Mouse (Mus musculus): ENCODE results near the gene 4930426L09Rik. TPM values are rescaled to one million over a fixed set of nuclear protein-coding genes. Genes with fewer than 3 reads are reported as not detected.

The 4930426L09Rik gene
- polyA plus RNA-seq, 1 experiment from 2014 or later: 0.46 TPM

- Histone ChIP-seq H3K36me3 (ENCODE audit: control insufficient read depth, insufficient read depth, low read length) (0 out of 2 replicates have a peak, but pooled peaks cover 2% of the 10 kb centered on the region), H3K4me2 (no peak overlapping the region), H3K9me3 (replicated peaks; ENCODE audit: control insufficient read depth, low read length) (peaks cover 6% of the 10 kb centered on the region; the same call in 1 of the 2 replicates), H3K9ac (ENCODE audit: low read depth, low read length) (no peak overlapping the region), H3K4me1 (ENCODE audit: control insufficient read depth, insufficient read depth, low read length) (peaks cover 5% of the 10 kb centered on the region; the same call in 1 of the 2 replicates), H3K27ac (ENCODE audit: low read depth, low read length) (no peak overlapping the region), H3K27me3 (ENCODE audit: control insufficient read depth, insufficient read depth, low read length) (no peaks in the 10 kb centered on the region), H3K4me3 (ENCODE audit: low read depth, low read length) (no peak overlapping the region)
- no peak for ATAC-seq (replicated peaks; ENCODE audit: insufficient number of reproducible peaks, low FRiP score, low TSS enrichment)
- 83% methylated on average over 2 of the region's 2 CpGs for WGBS (ENCODE audit: insufficient replicate concordance)
Observed at GRCm38 (mm10) chr2:18976175-18976574, 22.0 kb upstream of the 4930426L09Rik start.

DNA sequence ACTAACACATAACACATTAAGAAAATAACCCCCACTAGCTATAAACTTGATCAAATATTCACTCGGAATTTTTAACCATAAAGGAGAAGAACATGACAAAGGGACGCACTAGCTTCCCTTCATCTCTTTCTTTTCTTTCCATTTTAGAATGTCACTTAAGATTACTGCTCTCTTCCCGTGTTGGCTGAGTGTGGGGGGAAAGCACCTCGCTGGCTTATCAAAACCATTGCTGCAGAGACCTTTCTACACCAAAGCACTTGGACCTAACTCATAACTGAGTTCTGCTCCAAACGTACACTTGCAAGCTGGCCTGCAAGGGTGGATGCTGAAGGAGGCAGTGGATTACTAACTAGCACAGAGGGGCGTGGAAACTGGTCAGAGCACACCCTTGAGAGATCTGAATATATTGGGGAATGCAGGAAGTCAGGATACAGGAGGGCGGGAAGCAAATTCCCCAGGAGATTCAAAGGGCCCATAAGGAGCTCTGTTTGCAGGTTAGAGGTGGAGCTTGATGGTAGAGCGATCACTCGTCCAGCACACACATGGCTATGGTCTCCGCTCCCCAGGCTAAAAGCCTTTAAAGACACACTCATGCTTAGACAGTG lies 20.8 kb upstream of the 4930426L09Rik start:
- H3K4me3 ChIP-seq (ENCODE audit: low read depth, low read length): no peak overlapping the region
- peaks cover 6% of the 10 kb centered on the region; the same call in 1 of the 2 replicates for H3K9me3 ChIP-seq (replicated peaks; ENCODE audit: control insufficient read depth, low read length)
- no peak overlapping the region for H3K9ac ChIP-seq (ENCODE audit: low read depth, low read length)
- WGBS (ENCODE audit: insufficient replicate concordance): 67% methylated on average over 10 of the region's 10 CpGs
- no peaks in the 10 kb centered on the region for H3K27me3 ChIP-seq (ENCODE audit: control insufficient read depth, insufficient read depth, low read length)
- H3K4me1 ChIP-seq (ENCODE audit: control insufficient read depth, insufficient read depth, low read length): peaks cover 5% of the 10 kb centered on the region; the same call in 1 of the 2 replicates
- H3K27ac ChIP-seq (ENCODE audit: low read depth, low read length): no peak overlapping the region
- ATAC-seq (replicated peaks; ENCODE audit: insufficient number of reproducible peaks, low FRiP score, low TSS enrichment): no peak
- H3K4me2 ChIP-seq: no peak overlapping the region
- H3K36me3 ChIP-seq (ENCODE audit: control insufficient read depth, insufficient read depth, low read length): 0 out of 2 replicates have a peak, but pooled peaks cover 2% of the 10 kb centered on the region

DNA sequence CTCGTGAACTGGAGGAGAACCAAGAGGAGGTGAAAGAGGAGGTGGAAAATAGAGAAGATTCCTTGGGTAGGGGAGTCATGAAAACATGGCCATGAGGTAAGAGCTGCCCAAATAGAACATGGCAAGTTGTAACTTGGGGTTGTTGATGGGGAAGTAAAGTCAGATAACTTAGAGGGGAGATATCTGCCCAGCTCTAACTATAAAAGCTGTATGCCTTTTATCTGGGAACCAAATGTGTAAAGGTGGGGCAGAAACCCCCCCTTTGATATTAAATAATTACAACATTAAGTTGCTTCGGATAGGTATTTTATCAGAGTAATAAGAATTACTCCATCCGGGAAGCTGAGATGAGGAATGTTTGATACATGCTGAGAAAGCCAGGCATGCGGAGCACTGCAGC lies 19.1 kb upstream of the 4930426L09Rik start:
- H3K9me3 ChIP-seq (replicated peaks; ENCODE audit: control insufficient read depth, low read length): no peaks in the 10 kb centered on the region
- peaks cover 5% of the 10 kb centered on the region; the same call in 1 of the 2 replicates for H3K4me1 ChIP-seq (ENCODE audit: control insufficient read depth, insufficient read depth, low read length)
- no peak overlapping the region for H3K27ac ChIP-seq (ENCODE audit: low read depth, low read length)
- H3K4me2 ChIP-seq: no peak overlapping the region
- H3K4me3 ChIP-seq (ENCODE audit: low read depth, low read length): no peak overlapping the region
- no peak overlapping the region for H3K9ac ChIP-seq (ENCODE audit: low read depth, low read length)
- no peaks in the 10 kb centered on the region; the same call in 1 of the 2 replicates for H3K36me3 ChIP-seq (ENCODE audit: control insufficient read depth, insufficient read depth, low read length)
- ATAC-seq (replicated peaks; ENCODE audit: insufficient number of reproducible peaks, low FRiP score, low TSS enrichment): no peak
- no peaks in the 10 kb centered on the region for H3K27me3 ChIP-seq (ENCODE audit: control insufficient read depth, insufficient read depth, low read length)
- 80% methylated on average over 4 of the region's 4 CpGs for WGBS (ENCODE audit: insufficient replicate concordance)

GRCm38 (mm10) chr2:18979675-18980074 lies 18.5 kb upstream of the 4930426L09Rik start:
- Histone ChIP-seq H3K4me3 (ENCODE audit: low read depth, low read length) (no peak overlapping the region), H3K4me1 (ENCODE audit: control insufficient read depth, insufficient read depth, low read length) (peaks cover 5% of the 10 kb centered on the region; the same call in 1 of the 2 replicates)
- WGBS (ENCODE audit: insufficient replicate concordance): 90% methylated on average over 7 of the region's 7 CpGs

GRCm38 (mm10) chr2:18982581-18982980 lies 15.6 kb upstream of the 4930426L09Rik start:
- H3K27ac ChIP-seq (ENCODE audit: low read depth, low read length): no peak overlapping the region
- no peak overlapping the region for H3K4me3 ChIP-seq (ENCODE audit: low read depth, low read length)
- 72% methylated on average over 6 of the region's 6 CpGs for WGBS (ENCODE audit: insufficient replicate concordance)
- H3K9ac ChIP-seq (ENCODE audit: low read depth, low read length): no peak overlapping the region
- H3K4me2 ChIP-seq: no peak overlapping the region
- ATAC-seq (replicated peaks; ENCODE audit: insufficient number of reproducible peaks, low FRiP score, low TSS enrichment): no peak
- peaks cover 1% of the 10 kb centered on the region; the same call in 1 of the 2 replicates for H3K4me1 ChIP-seq (ENCODE audit: control insufficient read depth, insufficient read depth, low read length)
- H3K9me3 ChIP-seq (replicated peaks; ENCODE audit: control insufficient read depth, low read length): no peaks in the 10 kb centered on the region
- no peaks in the 10 kb centered on the region for H3K27me3 ChIP-seq (ENCODE audit: control insufficient read depth, insufficient read depth, low read length)
- H3K36me3 ChIP-seq (ENCODE audit: control insufficient read depth, insufficient read depth, low read length): no peaks in the 10 kb centered on the region; the same call in 1 of the 2 replicates

More at GRCm38 (mm10) chr2:18979675-18980074, 18.5 kb upstream of the 4930426L09Rik start:
- Histone ChIP-seq H3K4me2 (no peak overlapping the region), H3K9ac (ENCODE audit: low read depth, low read length) (no peak overlapping the region), H3K36me3 (ENCODE audit: control insufficient read depth, insufficient read depth, low read length) (no peaks in the 10 kb centered on the region; the same call in 1 of the 2 replicates), H3K9me3 (replicated peaks; ENCODE audit: control insufficient read depth, low read length) (no peaks in the 10 kb centered on the region), H3K27me3 (ENCODE audit: control insufficient read depth, insufficient read depth, low read length) (no peaks in the 10 kb centered on the region), H3K27ac (ENCODE audit: low read depth, low read length) (no peak overlapping the region)
- no peak for ATAC-seq (replicated peaks; ENCODE audit: insufficient number of reproducible peaks, low FRiP score, low TSS enrichment)

GRCm38 (mm10) chr2:18983546-18983945 lies 14.6 kb upstream of the 4930426L09Rik start:
- Histone ChIP-seq H3K27ac (ENCODE audit: low read depth, low read length) (no peak overlapping the region), H3K9me3 (replicated peaks; ENCODE audit: control insufficient read depth, low read length) (no peaks in the 10 kb centered on the region), H3K4me2 (no peak overlapping the region), H3K9ac (ENCODE audit: low read depth, low read length) (no peak overlapping the region), H3K4me3 (ENCODE audit: low read depth, low read length) (no peak overlapping the region), H3K4me1 (ENCODE audit: control insufficient read depth, insufficient read depth, low read length) (no peaks in the 10 kb centered on the region), H3K36me3 (ENCODE audit: control insufficient read depth, insufficient read depth, low read length) (no peaks in the 10 kb centered on the region; the same call in 1 of the 2 replicates), H3K27me3 (ENCODE audit: control insufficient read depth, insufficient read depth, low read length) (no peaks in the 10 kb centered on the region)
- ATAC-seq (replicated peaks; ENCODE audit: insufficient number of reproducible peaks, low FRiP score, low TSS enrichment): no peak

- Histone ChIP-seq H3K9me3 (replicated peaks; ENCODE audit: control insufficient read depth, low read length) (no peaks in the 10 kb centered on the region), H3K27me3 (ENCODE audit: control insufficient read depth, insufficient read depth, low read length) (no peaks in the 10 kb centered on the region), H3K4me1 (ENCODE audit: control insufficient read depth, insufficient read depth, low read length) (no peaks in the 10 kb centered on the region), H3K9ac (ENCODE audit: low read depth, low read length) (no peak overlapping the region), H3K4me2 (no peak overlapping the region), H3K27ac (ENCODE audit: low read depth, low read length) (no peak overlapping the region), H3K36me3 (ENCODE audit: control insufficient read depth, insufficient read depth, low read length) (no peaks in the 10 kb centered on the region; the same call in 1 of the 2 replicates), H3K4me3 (ENCODE audit: low read depth, low read length) (no peak overlapping the region)
- ATAC-seq (replicated peaks; ENCODE audit: insufficient number of reproducible peaks, low FRiP score, low TSS enrichment): no peak
- WGBS (ENCODE audit: insufficient replicate concordance): 88% methylated on average over 15 of the region's 15 CpGs
Observed at GRCm38 (mm10) chr2:18984095-18984847, 13.9 kb upstream of the 4930426L09Rik start.

- no peak for ATAC-seq (replicated peaks; ENCODE audit: insufficient number of reproducible peaks, low FRiP score, low TSS enrichment)
- H3K9ac ChIP-seq (ENCODE audit: low read depth, low read length): no peak overlapping the region
- WGBS (ENCODE audit: insufficient replicate concordance): 86% methylated on average over 3 of the region's 3 CpGs
Observed at GRCm38 (mm10) chr2:18985506-18985905, 12.6 kb upstream of the 4930426L09Rik start.

More at GRCm38 (mm10) chr2:18985506-18985905, 12.6 kb upstream of the 4930426L09Rik start:
- Histone ChIP-seq H3K4me2 (no peak overlapping the region), H3K27ac (ENCODE audit: low read depth, low read length) (no peak overlapping the region), H3K4me3 (ENCODE audit: low read depth, low read length) (no peak overlapping the region), H3K36me3 (ENCODE audit: control insufficient read depth, insufficient read depth, low read length) (no peaks in the 10 kb centered on the region; the same call in 1 of the 2 replicates), H3K9me3 (replicated peaks; ENCODE audit: control insufficient read depth, low read length) (no peaks in the 10 kb centered on the region), H3K27me3 (ENCODE audit: control insufficient read depth, insufficient read depth, low read length) (no peaks in the 10 kb centered on the region), H3K4me1 (ENCODE audit: control insufficient read depth, insufficient read depth, low read length) (no peaks in the 10 kb centered on the region)

All from heart, embryonic 11.5 days (tissue).